Mouse (Mus musculus) liver, embryonic 13.5 days (tissue): ENCODE measurements around the gene Dlg2. TPM values are rescaled to one million over a fixed set of nuclear protein-coding genes. Genes with fewer than 3 reads are reported as not detected.

Experiments
- ATAC-seq: fragments of 200-750 bp; cut with Nextera tagmentation; 2 replicates; pipeline ENCODE4 v1.8.0; 2017; ENCODE audit warnings: low read depth, mild to moderate bottlenecking, moderate number of reproducible peaks, moderate library complexity
- DNase-seq: peaks from one replicate; pipeline ENCODE4 v3.0.0; 2022
- H3K27ac ChIP-seq: fragments of 300-500 bp; sonication (generic); 2 replicates; pipeline ENCODE4 v1.5.1; 2015; ENCODE audit warnings: moderate library complexity, mild to moderate bottlenecking, inconsistent platforms
- H3K27me3 ChIP-seq: fragments of 300-500 bp; sonication (generic); 2 replicates; pipeline ENCODE4 v1.6.1; 2015; ENCODE audit warnings: mild to moderate bottlenecking, inconsistent platforms
- H3K36me3 ChIP-seq: fragments of 300-500 bp; sonication (generic); 2 replicates; pipeline ENCODE4 v1.6.1; 2015; ENCODE audit warnings: mild to moderate bottlenecking, inconsistent platforms
- H3K4me1 ChIP-seq: fragments of 300-500 bp; sonication (generic); replicated peaks from 2 replicates; pipeline ENCODE4 v1.6.1; 2015; ENCODE audit warnings: inconsistent platforms
- H3K4me2 ChIP-seq: fragments of 300-500 bp; sonication (generic); 2 replicates; pipeline ENCODE4 v1.6.1; 2015; ENCODE audit warnings: inconsistent platforms, mild to moderate bottlenecking, moderate library complexity
- H3K4me3 ChIP-seq: fragments of 300-500 bp; sonication (generic); replicated peaks from 2 replicates; pipeline ENCODE4 v1.5.1; 2015; ENCODE audit warnings: mild to moderate bottlenecking, inconsistent platforms
- H3K9ac ChIP-seq: fragments of 300-500 bp; sonication (generic); 2 replicates; pipeline ENCODE4 v1.6.1; 2015; ENCODE audit warnings: mild to moderate bottlenecking, inconsistent platforms
- H3K9me3 ChIP-seq: fragments of 300-500 bp; sonication (generic); replicated peaks from 2 replicates; pipeline ENCODE4 v1.6.1; 2016; ENCODE audit warnings: inconsistent platforms
- WGBS: fragments of 180-500 bp; shearing (Covaris S2); methylation state at CpG from one replicate; pipeline ENCODE4 v1.1.7; 2015; ENCODE audit not compliant: insufficient replicate concordance; 5-methylcytosine and 5-hydroxymethylcytosine counted together
- polyA plus RNA-seq: library from polyadenylated mRNA; unstranded; fragments of >200 nt; fragmentation: Nextera tagmentation; extraction: Ambion mirVana; gene quantifications from 2 replicates; pipeline ENCODE4 v1.2.1, GENCODE M21; 2015

Dlg2 gene
- polyA plus RNA-seq, 1 experiment from 2014 or later, result 0.52 TPM

GRCm38 (mm10) chr7:92005681-92006425, 1529.4 kb downstream of the Dlg2 start:
- H3K36me3 ChIP-seq, result no peaks in the 10 kb centered on the region
- no peaks in the 10 kb centered on the region for H3K4me1 ChIP-seq
- no peak overlapping the region for H3K4me3 ChIP-seq
- DNase-seq, result no peak
- no peaks in the 10 kb centered on the region for H3K9me3 ChIP-seq
- WGBS, result 63% methylated on average over 4 of the region's 4 CpGs
- no peak overlapping the region for H3K27ac ChIP-seq
- ATAC-seq, result no peak
- H3K4me2 ChIP-seq, result no peak overlapping the region
- no peak overlapping the region for H3K9ac ChIP-seq
- H3K27me3 ChIP-seq, result no peaks in the 10 kb centered on the region

GRCm38 (mm10) chr7:92008702-92009101, 1532.2 kb downstream of the Dlg2 start:
- DNase-seq (no peak), ATAC-seq (no peak)
- H3K36me3 ChIP-seq, result no peaks in the 10 kb centered on the region
- 56% methylated on average over 1 of the region's 1 CpGs for WGBS
- no peak overlapping the region for H3K4me3 ChIP-seq
- H3K27ac ChIP-seq, result no peak overlapping the region
- no peak overlapping the region for H3K4me2 ChIP-seq
- no peaks in the 10 kb centered on the region for H3K4me1 ChIP-seq
- no peak overlapping the region for H3K9ac ChIP-seq
- H3K9me3 ChIP-seq, result no peaks in the 10 kb centered on the region
- no peaks in the 10 kb centered on the region for H3K27me3 ChIP-seq

DNA sequence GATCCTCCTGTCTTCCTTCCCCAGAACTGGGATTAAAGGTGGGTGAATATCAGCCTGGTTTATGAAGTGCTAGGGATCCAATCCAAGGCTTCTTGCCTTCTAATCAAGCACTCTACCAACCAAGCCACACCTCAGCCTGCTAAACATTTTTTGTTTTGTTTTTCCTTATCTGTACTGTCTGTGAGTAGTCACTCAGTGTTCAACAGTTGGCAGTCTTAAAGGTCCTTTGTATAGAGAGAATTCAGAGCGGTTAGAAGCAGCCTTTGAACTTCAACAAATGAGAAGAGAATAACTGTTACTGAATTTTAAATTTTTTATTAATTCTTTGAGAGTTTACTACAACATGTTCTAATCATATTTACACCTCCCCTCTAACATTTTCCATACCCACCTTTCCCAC, 1548.5 kb downstream of the Dlg2 start:
- no peak for ATAC-seq
- H3K4me3 ChIP-seq, result no peak overlapping the region
- H3K4me1 ChIP-seq, result no peaks in the 10 kb centered on the region
- no peak overlapping the region for H3K27ac ChIP-seq
- WGBS, result 55% methylated on average over 1 of the region's 1 CpGs
- no peak overlapping the region for H3K9ac ChIP-seq
- no peaks in the 10 kb centered on the region for H3K36me3 ChIP-seq
- no peaks in the 10 kb centered on the region for H3K9me3 ChIP-seq
- H3K4me2 ChIP-seq, result no peak overlapping the region
- DNase-seq, result no peak
- no peaks in the 10 kb centered on the region for H3K27me3 ChIP-seq

DNA sequence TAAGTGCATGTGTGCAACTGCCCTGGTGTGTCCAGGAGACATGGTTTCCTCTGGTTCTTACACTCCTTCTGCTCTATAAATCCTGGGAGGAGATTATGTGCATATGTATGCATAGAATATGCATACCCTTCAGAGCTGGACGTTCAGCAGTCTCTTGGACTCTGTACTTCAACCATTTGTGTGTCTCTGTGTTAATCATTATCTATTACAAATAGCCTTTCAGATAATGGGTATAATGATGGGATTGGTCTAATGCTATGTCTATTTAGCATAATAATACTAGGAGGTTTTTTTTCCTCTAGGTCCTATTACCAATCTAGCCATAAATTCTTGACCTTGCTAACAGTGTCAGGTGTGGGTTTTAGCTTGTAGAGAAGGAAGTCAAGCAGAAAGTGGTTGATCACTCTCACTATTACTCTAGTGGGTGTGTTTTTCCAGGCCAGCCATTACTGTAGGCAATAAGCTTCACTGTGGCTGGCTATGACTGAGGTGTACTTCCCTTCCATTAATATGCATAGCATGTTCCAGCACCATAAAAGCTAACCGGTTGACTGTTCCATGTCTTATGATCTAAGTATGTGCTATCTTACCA, 1549.1 kb downstream of the Dlg2 start:
- Histone ChIP-seq H3K27me3 (no peaks in the 10 kb centered on the region), H3K4me1 (no peaks in the 10 kb centered on the region), H3K9ac (no peak overlapping the region), H3K36me3 (no peaks in the 10 kb centered on the region), H3K4me3 (no peak overlapping the region), H3K4me2 (no peak overlapping the region), H3K27ac (no peak overlapping the region), H3K9me3 (no peaks in the 10 kb centered on the region)
- 51% methylated on average over 2 of the region's 2 CpGs for WGBS
- DNase-seq (no peak), ATAC-seq (no peak; the same call in 1 of the 2 replicates)

DNA sequence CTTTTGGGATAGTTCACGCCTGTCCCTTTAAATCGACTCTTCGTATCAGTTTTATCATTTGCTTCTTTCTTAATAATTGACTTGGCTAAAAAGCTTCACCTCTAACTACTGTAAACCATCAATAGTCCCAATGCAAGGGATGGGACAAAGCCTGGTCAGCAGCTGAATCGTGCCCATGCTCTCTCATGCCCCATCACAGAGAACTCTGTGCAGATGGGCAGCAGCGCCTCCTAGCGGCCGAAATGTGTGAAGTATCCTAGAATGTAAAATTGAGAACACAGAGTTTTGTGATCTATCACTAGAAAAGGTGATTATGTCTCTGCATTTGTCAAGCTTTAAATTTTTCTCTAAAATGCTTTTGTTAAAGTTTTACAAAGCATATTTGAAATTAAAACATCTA, 1550.6 kb downstream of the Dlg2 start:
- Histone ChIP-seq H3K4me1 (no peaks in the 10 kb centered on the region), H3K27me3 (no peaks in the 10 kb centered on the region), H3K9me3 (no peaks in the 10 kb centered on the region), H3K9ac (no peak overlapping the region), H3K36me3 (no peaks in the 10 kb centered on the region), H3K4me2 (no peak overlapping the region), H3K27ac (no peak overlapping the region), H3K4me3 (no peak overlapping the region)
- ATAC-seq (no peak), DNase-seq (peak; percentile 2)
- 35% methylated on average over 7 of the region's 7 CpGs for WGBS

DNA sequence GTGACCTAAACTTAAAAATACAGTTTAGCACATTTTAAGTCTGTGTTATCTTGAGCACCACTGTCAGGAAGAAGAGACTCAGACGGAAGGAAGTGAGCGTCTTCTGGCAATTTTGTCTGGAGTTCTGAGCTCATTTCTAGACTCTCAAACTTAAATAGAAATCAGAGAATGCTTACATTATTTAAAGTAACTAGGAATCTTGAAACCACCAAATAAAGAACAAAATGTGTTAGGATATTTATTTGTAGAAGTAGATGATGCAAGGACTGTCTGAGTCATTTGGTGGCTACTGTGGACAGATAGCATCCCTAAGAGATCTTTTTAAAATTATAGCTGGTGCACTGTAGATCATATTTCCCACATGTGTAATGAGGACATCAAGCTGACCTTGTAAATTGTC, 1557.8 kb downstream of the Dlg2 start:
- DNase-seq, result no peak
- Histone ChIP-seq H3K4me1 (no peaks in the 10 kb centered on the region), H3K27ac (no peak overlapping the region), H3K9me3 (no peaks in the 10 kb centered on the region), H3K4me2 (no peak overlapping the region), H3K4me3 (no peak overlapping the region), H3K9ac (no peak overlapping the region), H3K27me3 (no peaks in the 10 kb centered on the region), H3K36me3 (no peaks in the 10 kb centered on the region)
- 56% methylated on average over 2 of the region's 2 CpGs for WGBS
- no peak for ATAC-seq

DNA sequence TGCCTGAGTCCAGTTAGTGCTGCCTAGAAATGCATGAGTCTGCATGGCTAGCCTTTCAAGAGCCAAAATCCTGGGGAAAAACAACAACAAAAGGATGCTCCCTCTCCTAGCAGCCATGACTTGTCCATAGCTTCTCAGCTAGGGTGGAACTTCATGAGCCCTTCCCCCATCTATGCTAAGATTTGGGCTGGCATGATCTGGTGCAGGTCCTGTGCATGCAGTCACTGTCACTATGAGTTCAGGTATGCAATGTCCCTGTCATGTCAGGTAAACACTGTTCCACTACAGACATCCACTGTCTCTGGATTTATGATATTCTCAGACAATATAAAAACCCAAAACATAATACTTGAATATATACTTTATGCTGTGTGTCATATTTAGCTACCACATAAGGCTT, 1563.7 kb downstream of the Dlg2 start:
- no peak overlapping the region for H3K4me2 ChIP-seq
- no peak for DNase-seq
- H3K9me3 ChIP-seq, result no peaks in the 10 kb centered on the region
- H3K27me3 ChIP-seq, result no peaks in the 10 kb centered on the region
- no peak overlapping the region for H3K9ac ChIP-seq
- no peaks in the 10 kb centered on the region for H3K36me3 ChIP-seq
- no peak overlapping the region for H3K27ac ChIP-seq
- H3K4me1 ChIP-seq, result no peaks in the 10 kb centered on the region
- no peak for ATAC-seq
- H3K4me3 ChIP-seq, result no peak overlapping the region

GRCm38 (mm10) chr7:92040785-92041411, 1564.4 kb downstream of the Dlg2 start:
- no peaks in the 10 kb centered on the region for H3K27me3 ChIP-seq
- no peaks in the 10 kb centered on the region for H3K4me1 ChIP-seq
- H3K27ac ChIP-seq, result no peak overlapping the region
- ATAC-seq (no peak), DNase-seq (no peak)
- H3K36me3 ChIP-seq, result no peaks in the 10 kb centered on the region
- H3K9me3 ChIP-seq, result no peaks in the 10 kb centered on the region
- no peak overlapping the region for H3K4me3 ChIP-seq
- H3K9ac ChIP-seq, result no peak overlapping the region
- 35% methylated on average over 2 of the region's 2 CpGs for WGBS
- H3K4me2 ChIP-seq, result no peak overlapping the region

- no peak overlapping the region for H3K4me3 ChIP-seq
- H3K9me3 ChIP-seq, result no peaks in the 10 kb centered on the region
- WGBS, result 82% methylated on average over 1 of the region's 1 CpGs
- no peak overlapping the region for H3K9ac ChIP-seq
- H3K4me2 ChIP-seq, result no peak overlapping the region
- no peak overlapping the region for H3K27ac ChIP-seq
- H3K36me3 ChIP-seq, result no peaks in the 10 kb centered on the region
- DNase-seq, result no peak
- no peaks in the 10 kb centered on the region for H3K27me3 ChIP-seq
- no peaks in the 10 kb centered on the region for H3K4me1 ChIP-seq
- ATAC-seq, result no peak
These were observed 1568.5 kb downstream of the Dlg2 start for GRCm38 (mm10) chr7:92044966-92045365.

GRCm38 (mm10) chr7:92047271-92047670, 1570.8 kb downstream of the Dlg2 start:
- H3K27ac ChIP-seq, result no peak overlapping the region
- no peak for ATAC-seq
- no peaks in the 10 kb centered on the region for H3K4me1 ChIP-seq
- H3K27me3 ChIP-seq, result no peaks in the 10 kb centered on the region
- H3K36me3 ChIP-seq, result no peaks in the 10 kb centered on the region
- H3K9me3 ChIP-seq, result no peaks in the 10 kb centered on the region
- no peak overlapping the region for H3K9ac ChIP-seq
- H3K4me2 ChIP-seq, result no peak overlapping the region
- 33% methylated on average over 2 of the region's 2 CpGs for WGBS
- no peak overlapping the region for H3K4me3 ChIP-seq
- DNase-seq, result no peak

- no peaks in the 10 kb centered on the region for H3K36me3 ChIP-seq
- H3K27ac ChIP-seq, result no peak overlapping the region
- DNase-seq (no peak), ATAC-seq (no peak)
- H3K27me3 ChIP-seq, result no peaks in the 10 kb centered on the region
- no peak overlapping the region for H3K9ac ChIP-seq
- no peaks in the 10 kb centered on the region for H3K9me3 ChIP-seq
- no peak overlapping the region for H3K4me2 ChIP-seq
- H3K4me3 ChIP-seq, result no peak overlapping the region
- no peaks in the 10 kb centered on the region for H3K4me1 ChIP-seq
- WGBS, result 65% methylated on average over 1 of the region's 1 CpGs
These were observed 1572.4 kb downstream of the Dlg2 start for GRCm38 (mm10) chr7:92048876-92049275.

DNA sequence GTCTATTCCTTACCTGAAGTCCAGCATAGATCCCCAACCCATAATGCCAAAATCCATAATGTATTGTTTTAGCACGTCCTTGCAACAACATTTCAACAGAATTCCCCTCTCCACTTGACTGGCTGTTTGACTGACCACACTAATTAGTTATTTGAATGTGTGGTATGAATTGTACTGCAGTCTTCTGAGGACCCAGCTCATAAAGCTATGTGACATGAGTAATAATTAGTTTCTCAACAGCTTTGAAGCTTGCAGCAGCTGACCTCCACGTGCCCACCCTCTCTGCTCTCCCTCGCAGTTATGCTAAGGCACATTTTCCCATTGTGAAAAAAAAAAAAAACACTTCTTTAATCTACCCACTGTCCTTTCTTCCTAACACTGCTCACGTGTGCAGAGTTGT, 1590.4 kb downstream of the Dlg2 start:
- no peak for DNase-seq
- Histone ChIP-seq H3K4me1 (no peaks in the 10 kb centered on the region), H3K4me3 (no peak overlapping the region), H3K27me3 (no peaks in the 10 kb centered on the region), H3K9ac (no peak overlapping the region), H3K36me3 (no peaks in the 10 kb centered on the region), H3K27ac (no peak overlapping the region), H3K4me2 (no peak overlapping the region), H3K9me3 (no peaks in the 10 kb centered on the region)
- no peak for ATAC-seq
- WGBS, result 54% methylated on average over 4 of the region's 4 CpGs
